Mouse (Mus musculus) cerebellum, adult 2 months (tissue): Measurements from ENCODE around the gene Plekhh2.

Source experiments
- CTCF ChIP-seq: fragments of 200-500 bp; IDR thresholded peaks from 2 replicates; pipeline ENCODE4 v1.5.1; 2011; ENCODE audit warnings: low read depth, mild to moderate bottlenecking, control low read depth, low read length, moderate library complexity, borderline replicate concordance; ENCODE audit not compliant: insufficient read depth
- POLR2A ChIP-seq: fragments of 200-500 bp; IDR thresholded peaks from 2 replicates; pipeline ENCODE4 v1.6.1; 2011; ENCODE audit warnings: low read length, control low read depth, borderline replicate concordance; ENCODE audit not compliant: insufficient read depth

DNA sequence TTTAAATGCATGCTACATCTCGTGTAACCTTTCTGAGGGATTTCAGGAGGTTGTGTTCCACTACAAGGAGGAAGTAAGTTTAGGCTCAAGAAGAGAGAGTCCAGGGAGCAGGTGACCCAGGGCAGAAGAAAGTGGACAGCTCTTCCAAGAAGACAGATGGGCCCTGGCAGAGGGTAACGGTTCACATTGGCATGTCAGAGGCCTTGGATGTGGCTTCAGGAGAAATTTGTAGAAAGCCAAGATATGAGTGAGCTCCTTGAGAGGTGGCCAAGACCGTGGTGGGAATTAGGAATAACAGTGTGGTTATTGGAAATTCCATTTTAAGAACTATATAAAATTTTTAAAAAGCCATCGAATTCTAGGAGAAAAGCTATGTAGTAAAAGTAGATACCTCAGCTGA lies 22.1 kb downstream of the Plekhh2 start:
- TF ChIP-seq CTCF: no peak
- TF ChIP-seq POLR2A: no peak
